Mouse (Mus musculus): ENCODE measurements around the gene Prodh2. TPM values are rescaled to one million over a fixed set of nuclear protein-coding genes. Genes with fewer than 3 reads are reported as not detected.
A peak's percentile ranks its signal among the peaks of the same experiment; 100 is the strongest.
"Not testable (repeated sequence)": the region's sequence is repeated elsewhere in the genome, so short reads cannot be mapped to it uniquely, and the experiment has no call there.

The Prodh2 gene
- total RNA-seq, 2 experiments from 2014 or later, result not detected

GRCm38 (mm10) chr7:30484250-30484649 is 9.2 kb upstream of the Prodh2 start:
- ATAC-seq (replicated peaks; ENCODE audit: poor library complexity), result peak; percentile 64

GRCm38 (mm10) chr7:30490251-30490956 is 3.0 kb upstream of the Prodh2 start:
- peak; percentile 64 for ATAC-seq (replicated peaks; ENCODE audit: poor library complexity)

GRCm38 (mm10) chr7:30490957-30491307 is 2.5 kb upstream of the Prodh2 start:
- no peak for ATAC-seq (replicated peaks; ENCODE audit: poor library complexity)

GRCm38 (mm10) chr7:30492765-30493164 is 657 bp upstream of the Prodh2 start:
- peak; percentile 92 for ATAC-seq (replicated peaks; ENCODE audit: poor library complexity)

GRCm38 (mm10) chr7:30495506-30496042 is 2.2 kb downstream of the Prodh2 start:
- ATAC-seq (replicated peaks; ENCODE audit: poor library complexity), result not testable (repeated sequence)

GRCm38 (mm10) chr7:30501159-30501558 is 7.7 kb downstream of the Prodh2 start:
- not testable (repeated sequence) for ATAC-seq (replicated peaks; ENCODE audit: poor library complexity)

- no peak for ATAC-seq (replicated peaks; ENCODE audit: poor library complexity)
Measured at GRCm38 (mm10) chr7:30508061-30508460, 14.6 kb downstream of the Prodh2 start.

- ATAC-seq (replicated peaks; ENCODE audit: poor library complexity), result no peak
Measured at GRCm38 (mm10) chr7:30515003-30515760, 21.8 kb downstream of the Prodh2 start.

GRCm38 (mm10) chr7:30518325-30518724 is 24.9 kb downstream of the Prodh2 start:
- no peak for ATAC-seq (replicated peaks; ENCODE audit: poor library complexity)

GRCm38 (mm10) chr7:30520396-30520795 is 27.0 kb downstream of the Prodh2 start:
- no peak for ATAC-seq (replicated peaks; ENCODE audit: poor library complexity)

- ATAC-seq (replicated peaks; ENCODE audit: poor library complexity), result no peak
Measured at GRCm38 (mm10) chr7:30520856-30521255, 27.4 kb downstream of the Prodh2 start.

- no peak for ATAC-seq (replicated peaks; ENCODE audit: poor library complexity)
Measured at GRCm38 (mm10) chr7:30522871-30523270, 29.4 kb downstream of the Prodh2 start.

GRCm38 (mm10) chr7:30524487-30524886 is 31.1 kb downstream of the Prodh2 start:
- ATAC-seq (replicated peaks; ENCODE audit: poor library complexity), result no peak

- no peak for ATAC-seq (replicated peaks; ENCODE audit: poor library complexity)
Measured at GRCm38 (mm10) chr7:30525954-30526353, 32.5 kb downstream of the Prodh2 start.

- ATAC-seq (replicated peaks; ENCODE audit: poor library complexity), result no peak
Measured at GRCm38 (mm10) chr7:30526399-30526798, 33.0 kb downstream of the Prodh2 start.

GRCm38 (mm10) chr7:30526981-30527380 is 33.6 kb downstream of the Prodh2 start:
- no peak for ATAC-seq (replicated peaks; ENCODE audit: poor library complexity)

- ATAC-seq (replicated peaks; ENCODE audit: poor library complexity), result no peak
Measured at GRCm38 (mm10) chr7:30531291-30531815, 37.9 kb downstream of the Prodh2 start.

GRCm38 (mm10) chr7:30532931-30533330 is 39.5 kb downstream of the Prodh2 start:
- ATAC-seq (replicated peaks; ENCODE audit: poor library complexity), result no peak

- no peak for ATAC-seq (replicated peaks; ENCODE audit: poor library complexity)
Measured at GRCm38 (mm10) chr7:30533941-30534632, 40.7 kb downstream of the Prodh2 start.

GRCm38 (mm10) chr7:30534633-30535577 is 41.5 kb downstream of the Prodh2 start, which contains the start of gene Arhgap33:
TSS of gene Arhgap33 (minus strand) at chr7:30535060.
- ATAC-seq (replicated peaks; ENCODE audit: poor library complexity), result peak; percentile 94

All from megakaryocyte progenitor cell, adult 5-6 weeks (primary cell).